Mouse (Mus musculus) embryo, embryonic 11 days (tissue): ENCODE results near the gene Gm20792.
"Not testable (repeated sequence)": the region's sequence is repeated elsewhere in the genome, so short reads cannot be mapped to it uniquely, and the experiment has no call there.

Experiments
- DNase-seq: peaks from one replicate; pipeline ENCODE4 v3.0.0-alpha.2; 2015

The Gm20792 gene

GRCm38 (mm10) chrY:48311555-48311954 lies at the start of gene Gm20792:
Gene Gm20792 (plus strand): TSS chrY:48311855.
- not testable (repeated sequence) for DNase-seq
